Mouse (Mus musculus): Measurements from ENCODE around the gene Prkn. TPM values are rescaled to one million over a fixed set of nuclear protein-coding genes. Genes with fewer than 3 reads are reported as not detected.

Gene Prkn
- polyA plus RNA-seq, 1 experiment from 2014 or later = 1.5 TPM

DNA sequence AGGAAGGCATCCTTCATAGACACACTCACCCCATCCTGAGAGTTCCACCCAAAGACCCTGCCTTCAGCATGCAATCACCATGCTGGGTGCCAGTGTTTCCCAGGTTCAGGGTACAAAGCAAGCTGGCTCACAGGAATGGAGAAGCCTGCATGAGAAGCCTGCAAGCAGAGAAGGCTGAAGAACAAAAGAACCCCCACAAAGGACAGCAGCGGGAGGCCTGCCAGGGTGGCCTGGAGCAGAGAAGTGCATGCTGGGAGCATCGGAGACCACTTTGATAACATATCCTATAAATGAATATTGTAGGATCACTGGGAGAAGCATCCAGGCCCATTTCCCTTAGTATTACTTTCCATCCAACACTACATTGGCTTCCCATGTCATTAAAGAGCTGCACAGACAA, 692.6 kb downstream of the Prkn start:
- WGBS = 13% methylated on average over 2 of the region's 2 CpGs
- H3K4me2 ChIP-seq (ENCODE audit: low read depth, low read length, severe bottlenecking) = no peak overlapping the region
- H3K4me3 ChIP-seq (ENCODE audit: low read depth, low read length) = no peak overlapping the region
- H3K27me3 ChIP-seq (ENCODE audit: control insufficient read depth, insufficient read depth, low read length) = no peaks in the 10 kb centered on the region
- no peaks in the 10 kb centered on the region for H3K36me3 ChIP-seq (ENCODE audit: control insufficient read depth, insufficient read depth, low read length)
- ATAC-seq (replicated peaks; ENCODE audit: low FRiP score) = no peak; the same call in 1 of the 2 replicates
- no peak overlapping the region for H3K9ac ChIP-seq (ENCODE audit: low read length)
- 0 out of 2 replicates have a peak overlapping the region, but pooled peaks have one; percentile 50 for H3K27ac ChIP-seq (ENCODE audit: low read depth, low read length)
- peaks cover 19% of the 10 kb centered on the region; the same call in 1 of the 2 replicates for H3K4me1 ChIP-seq (replicated peaks; ENCODE audit: control insufficient read depth, insufficient read depth, low read length)
- H3K9me3 ChIP-seq (ENCODE audit: control insufficient read depth, low read length) = no peaks in the 10 kb centered on the region
- DNase-seq (ENCODE audit: low spot score) = no peak

DNA sequence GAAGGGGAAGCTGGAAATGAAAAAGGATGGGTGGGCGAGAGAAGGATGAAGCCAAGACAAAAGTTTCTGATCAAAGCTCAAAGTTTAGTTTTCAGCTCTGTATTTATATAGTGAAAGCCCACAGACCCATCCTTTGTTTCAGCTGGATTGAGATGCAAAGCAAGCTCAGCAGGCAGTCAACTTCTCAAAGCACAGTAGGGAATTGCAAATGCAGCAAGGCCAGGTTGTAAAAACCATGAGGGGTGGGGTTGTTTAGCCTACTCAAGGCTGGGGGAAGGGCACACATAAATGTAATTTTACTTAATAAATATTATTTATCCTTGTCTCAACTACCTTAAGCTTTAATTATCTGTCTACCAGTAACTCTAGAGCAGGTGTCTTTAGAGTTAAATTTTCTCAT, 693.7 kb downstream of the Prkn start:
- peak overlapping the region; percentile 12; the same call in 1 of the 2 replicates for H3K27ac ChIP-seq (ENCODE audit: low read depth, low read length)
- H3K4me1 ChIP-seq (replicated peaks; ENCODE audit: control insufficient read depth, insufficient read depth, low read length) = peaks cover 19% of the 10 kb centered on the region; the same call in 1 of the 2 replicates
- H3K36me3 ChIP-seq (ENCODE audit: control insufficient read depth, insufficient read depth, low read length) = no peaks in the 10 kb centered on the region
- no peak for DNase-seq (ENCODE audit: low spot score)
- no peaks in the 10 kb centered on the region for H3K27me3 ChIP-seq (ENCODE audit: control insufficient read depth, insufficient read depth, low read length)
- H3K9ac ChIP-seq (ENCODE audit: low read length) = no peak overlapping the region
- H3K9me3 ChIP-seq (ENCODE audit: control insufficient read depth, low read length) = no peaks in the 10 kb centered on the region
- WGBS = 23% methylated on average over 1 of the region's 1 CpGs
- no peak overlapping the region for H3K4me3 ChIP-seq (ENCODE audit: low read depth, low read length)
- no peak overlapping the region for H3K4me2 ChIP-seq (ENCODE audit: low read depth, low read length, severe bottlenecking)
- peak; percentile 65 for ATAC-seq (replicated peaks; ENCODE audit: low FRiP score)

DNA sequence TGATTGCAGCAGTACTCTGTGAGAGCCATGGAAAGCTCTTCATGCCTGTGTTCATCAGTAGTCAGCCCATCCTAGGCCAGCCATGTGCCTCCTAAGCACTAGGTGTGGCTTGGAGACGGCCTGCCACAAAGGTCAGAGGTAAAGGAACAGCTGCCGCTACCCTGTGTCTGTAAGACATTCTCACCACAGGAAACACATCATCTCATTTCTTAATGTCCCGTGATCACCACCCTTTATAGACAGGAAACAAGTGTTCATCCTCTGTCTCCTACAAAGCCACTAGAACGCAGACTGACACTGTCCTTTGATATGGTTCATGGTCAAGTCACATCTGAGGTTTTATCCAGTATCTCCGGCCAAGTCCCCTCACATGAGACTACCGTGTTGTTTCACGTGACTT, 698.6 kb downstream of the Prkn start:
- no peaks in the 10 kb centered on the region for H3K36me3 ChIP-seq (ENCODE audit: control insufficient read depth, insufficient read depth, low read length)
- no peak overlapping the region for H3K4me3 ChIP-seq (ENCODE audit: low read depth, low read length)
- no peak overlapping the region for H3K9ac ChIP-seq (ENCODE audit: low read length)
- H3K27ac ChIP-seq (ENCODE audit: low read depth, low read length) = no peak overlapping the region
- H3K9me3 ChIP-seq (ENCODE audit: control insufficient read depth, low read length) = no peaks in the 10 kb centered on the region
- no peak for DNase-seq (ENCODE audit: low spot score)
- H3K4me1 ChIP-seq (replicated peaks; ENCODE audit: control insufficient read depth, insufficient read depth, low read length) = peaks cover 6% of the 10 kb centered on the region; the same call in 1 of the 2 replicates
- ATAC-seq (replicated peaks; ENCODE audit: low FRiP score) = no peak
- no peak overlapping the region for H3K4me2 ChIP-seq (ENCODE audit: low read depth, low read length, severe bottlenecking)
- 94% methylated on average over 7 of the region's 7 CpGs for WGBS
- no peaks in the 10 kb centered on the region for H3K27me3 ChIP-seq (ENCODE audit: control insufficient read depth, insufficient read depth, low read length)

DNA sequence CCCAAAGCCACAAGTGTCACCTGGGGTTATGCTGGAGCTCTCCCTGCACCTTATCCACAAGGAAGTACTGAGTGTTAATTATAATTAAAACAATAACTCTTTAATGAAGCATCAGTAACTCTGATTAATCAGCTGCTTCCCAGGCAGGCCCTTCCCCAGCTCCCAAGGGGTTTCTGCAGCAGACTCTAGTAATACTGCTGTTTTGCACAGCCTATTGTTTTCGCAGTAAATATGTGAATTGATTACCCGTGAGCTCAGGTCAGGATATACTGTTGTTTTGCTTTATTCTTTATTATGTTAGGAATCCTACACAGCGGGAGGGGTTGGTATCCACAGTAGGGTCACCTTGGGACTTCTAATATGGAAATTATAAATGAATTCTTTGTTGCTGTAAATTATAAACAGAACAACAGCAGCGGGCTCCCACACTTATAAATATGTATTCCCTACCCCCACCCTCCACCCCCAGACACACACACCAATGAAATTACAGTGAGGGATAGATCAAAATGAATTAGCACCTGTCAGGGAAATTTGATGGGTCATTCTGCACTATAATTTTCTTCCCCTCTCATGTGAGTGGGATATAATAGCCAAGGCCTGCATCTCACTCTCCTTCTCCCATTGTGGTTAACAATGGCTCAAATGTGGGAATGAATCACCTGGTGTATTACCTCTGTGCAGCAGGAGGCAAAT, 701.9 kb downstream of the Prkn start:
- no peaks in the 10 kb centered on the region for H3K36me3 ChIP-seq (ENCODE audit: control insufficient read depth, insufficient read depth, low read length)
- no peaks in the 10 kb centered on the region for H3K27me3 ChIP-seq (ENCODE audit: control insufficient read depth, insufficient read depth, low read length)
- H3K9ac ChIP-seq (ENCODE audit: low read length) = no peak overlapping the region
- no peaks in the 10 kb centered on the region for H3K9me3 ChIP-seq (ENCODE audit: control insufficient read depth, low read length)
- no peaks in the 10 kb centered on the region for H3K4me1 ChIP-seq (replicated peaks; ENCODE audit: control insufficient read depth, insufficient read depth, low read length)
- WGBS = 72% methylated on average over 4 of the region's 4 CpGs
- DNase-seq (ENCODE audit: low spot score) (no peak), ATAC-seq (replicated peaks; ENCODE audit: low FRiP score) (no peak)
- H3K27ac ChIP-seq (ENCODE audit: low read depth, low read length) = no peak overlapping the region
- no peak overlapping the region for H3K4me3 ChIP-seq (ENCODE audit: low read depth, low read length)
- H3K4me2 ChIP-seq (ENCODE audit: low read depth, low read length, severe bottlenecking) = no peak overlapping the region

DNA sequence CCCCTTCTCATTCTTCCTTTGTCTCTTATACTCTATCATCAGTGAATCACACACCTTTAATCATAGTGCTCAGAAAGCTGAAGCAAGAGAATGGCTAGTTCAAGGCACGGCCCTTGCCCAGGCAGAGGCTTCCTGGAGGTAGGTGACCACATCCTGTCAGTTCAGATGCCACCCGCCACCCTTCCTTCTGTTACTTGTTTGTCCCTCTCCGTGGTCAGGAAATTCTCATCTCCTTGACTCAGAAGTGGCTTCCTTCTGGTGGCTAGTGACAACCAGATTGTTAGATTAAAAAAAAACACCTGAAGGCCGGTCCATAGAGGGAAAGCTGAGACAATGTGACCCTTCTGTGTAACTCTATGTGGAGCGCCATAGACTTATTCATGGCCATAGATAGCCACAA, 710.4 kb downstream of the Prkn start:
- no peak overlapping the region for H3K9ac ChIP-seq (ENCODE audit: low read length)
- H3K4me1 ChIP-seq (replicated peaks; ENCODE audit: control insufficient read depth, insufficient read depth, low read length) = no peaks in the 10 kb centered on the region
- no peak overlapping the region for H3K4me2 ChIP-seq (ENCODE audit: low read depth, low read length, severe bottlenecking)
- DNase-seq (ENCODE audit: low spot score) (no peak), ATAC-seq (replicated peaks; ENCODE audit: low FRiP score) (no peak)
- H3K36me3 ChIP-seq (ENCODE audit: control insufficient read depth, insufficient read depth, low read length) = no peaks in the 10 kb centered on the region
- WGBS = 88% methylated on average over 5 of the region's 5 CpGs
- no peaks in the 10 kb centered on the region for H3K27me3 ChIP-seq (ENCODE audit: control insufficient read depth, insufficient read depth, low read length)
- H3K9me3 ChIP-seq (ENCODE audit: control insufficient read depth, low read length) = no peaks in the 10 kb centered on the region
- no peak overlapping the region for H3K4me3 ChIP-seq (ENCODE audit: low read depth, low read length)
- H3K27ac ChIP-seq (ENCODE audit: low read depth, low read length) = no peak overlapping the region

DNA sequence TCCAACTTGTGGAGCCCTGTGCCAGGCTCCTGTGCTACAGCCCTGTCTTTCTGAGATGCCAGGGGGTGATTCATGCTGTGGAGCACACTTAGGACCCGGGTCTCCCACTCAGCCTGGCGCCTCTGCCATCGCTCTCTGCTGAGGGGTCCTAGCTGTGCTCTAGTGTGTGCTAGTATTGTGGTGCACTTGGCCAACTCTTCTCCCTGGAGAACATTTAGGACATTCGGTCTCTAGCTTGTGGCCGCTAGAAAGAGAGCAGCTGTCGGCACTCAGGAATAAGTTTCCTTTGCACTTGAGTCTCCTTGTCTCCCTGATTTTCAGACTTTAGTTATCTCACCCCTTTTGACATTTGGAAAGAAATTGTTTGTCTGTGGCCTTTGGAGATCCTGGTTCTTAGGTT, 725.5 kb downstream of the Prkn start:
- Histone ChIP-seq H3K4me1 (replicated peaks; ENCODE audit: control insufficient read depth, insufficient read depth, low read length) (no peaks in the 10 kb centered on the region), H3K9ac (ENCODE audit: low read length) (no peak overlapping the region), H3K36me3 (ENCODE audit: control insufficient read depth, insufficient read depth, low read length) (no peaks in the 10 kb centered on the region), H3K27me3 (ENCODE audit: control insufficient read depth, insufficient read depth, low read length) (no peaks in the 10 kb centered on the region), H3K4me3 (ENCODE audit: low read depth, low read length) (no peak overlapping the region), H3K4me2 (ENCODE audit: low read depth, low read length, severe bottlenecking) (no peak overlapping the region), H3K27ac (ENCODE audit: low read depth, low read length) (no peak overlapping the region), H3K9me3 (ENCODE audit: control insufficient read depth, low read length) (no peaks in the 10 kb centered on the region)
- whole genome bisulfite sequencing = 95% methylated on average over 6 of the region's 6 CpGs
- DNase-seq (ENCODE audit: low spot score) (no peak), ATAC-seq (replicated peaks; ENCODE audit: low FRiP score) (no peak)

DNA sequence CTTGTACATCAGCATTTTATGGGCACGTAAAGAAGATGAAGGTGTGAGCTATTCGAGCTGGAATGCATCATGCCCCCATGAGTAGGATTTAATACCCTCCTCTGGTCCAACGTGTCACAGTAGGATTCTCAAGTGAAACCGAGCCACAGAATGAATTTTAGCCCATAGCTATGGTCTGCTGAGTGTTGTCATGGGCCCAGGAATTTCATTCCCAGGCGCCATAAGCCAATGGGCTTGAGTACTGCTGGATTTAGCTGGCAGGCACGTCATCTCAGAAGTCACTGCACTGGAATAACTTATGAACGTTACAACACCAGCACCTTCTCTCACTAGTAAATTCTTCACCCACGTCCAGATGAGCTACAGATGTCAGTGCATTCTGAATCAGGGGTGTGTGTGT, 730.2 kb downstream of the Prkn start:
- Histone ChIP-seq H3K9ac (ENCODE audit: low read length) (no peak overlapping the region), H3K36me3 (ENCODE audit: control insufficient read depth, insufficient read depth, low read length) (no peaks in the 10 kb centered on the region), H3K4me3 (ENCODE audit: low read depth, low read length) (no peak overlapping the region), H3K9me3 (ENCODE audit: control insufficient read depth, low read length) (no peaks in the 10 kb centered on the region), H3K4me2 (ENCODE audit: low read depth, low read length, severe bottlenecking) (no peak overlapping the region), H3K27ac (ENCODE audit: low read depth, low read length) (no peak overlapping the region), H3K27me3 (ENCODE audit: control insufficient read depth, insufficient read depth, low read length) (no peaks in the 10 kb centered on the region), H3K4me1 (replicated peaks; ENCODE audit: control insufficient read depth, insufficient read depth, low read length) (no peaks in the 10 kb centered on the region)
- WGBS = 71% methylated on average over 8 of the region's 8 CpGs
- ATAC-seq (replicated peaks; ENCODE audit: low FRiP score) = no peak
- DNase-seq (ENCODE audit: low spot score) = no peak

DNA sequence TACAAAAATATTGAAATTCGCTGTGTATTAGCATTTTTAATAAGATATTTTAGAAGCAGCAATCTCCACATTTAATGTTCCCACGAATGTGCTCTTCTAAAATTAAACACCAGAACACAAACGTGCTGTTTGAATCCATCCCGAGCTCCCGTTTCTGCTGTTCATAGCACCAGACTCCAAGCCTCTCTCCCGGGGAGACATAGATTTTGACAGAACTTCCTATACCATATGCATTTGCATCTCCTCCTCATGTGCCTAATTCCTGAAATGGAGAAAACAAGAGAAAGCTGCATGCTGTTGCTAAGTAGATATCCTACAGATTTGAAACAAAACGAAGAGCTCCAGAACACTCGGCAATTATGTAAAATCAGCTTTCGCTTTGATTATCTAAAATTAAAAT, 733.5 kb downstream of the Prkn start:
- WGBS = 91% methylated on average over 9 of the region's 9 CpGs
- no peak for ATAC-seq (replicated peaks; ENCODE audit: low FRiP score)
- Histone ChIP-seq H3K27ac (ENCODE audit: low read depth, low read length) (no peak overlapping the region), H3K4me3 (ENCODE audit: low read depth, low read length) (no peak overlapping the region), H3K36me3 (ENCODE audit: control insufficient read depth, insufficient read depth, low read length) (no peaks in the 10 kb centered on the region), H3K9ac (ENCODE audit: low read length) (no peak overlapping the region), H3K4me1 (replicated peaks; ENCODE audit: control insufficient read depth, insufficient read depth, low read length) (no peaks in the 10 kb centered on the region), H3K27me3 (ENCODE audit: control insufficient read depth, insufficient read depth, low read length) (no peaks in the 10 kb centered on the region), H3K4me2 (ENCODE audit: low read depth, low read length, severe bottlenecking) (no peak overlapping the region), H3K9me3 (ENCODE audit: control insufficient read depth, low read length) (no peaks in the 10 kb centered on the region)
- no peak for DNase-seq (ENCODE audit: low spot score)

DNA sequence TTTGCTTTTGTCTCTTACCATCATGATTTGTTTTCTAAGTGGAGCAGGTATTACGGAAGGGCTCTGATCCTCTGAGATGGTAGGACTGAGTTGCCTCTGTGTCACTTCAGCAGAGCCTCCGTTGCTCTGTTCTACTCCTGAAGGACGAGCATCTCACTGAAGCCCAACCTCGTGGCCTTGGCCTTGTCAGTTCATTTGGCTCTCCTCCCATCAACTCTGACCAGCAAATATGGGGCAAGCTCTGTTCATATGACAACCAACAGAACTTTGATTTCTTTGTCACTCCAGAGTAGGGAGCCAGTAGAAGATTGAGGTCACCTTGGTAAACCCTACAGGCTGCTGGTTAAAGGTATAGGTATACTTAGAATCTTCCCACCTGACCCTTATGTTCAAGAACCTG, 745.3 kb downstream of the Prkn start:
- no peak overlapping the region for H3K4me3 ChIP-seq (ENCODE audit: low read depth, low read length)
- H3K9me3 ChIP-seq (ENCODE audit: control insufficient read depth, low read length) = no peaks in the 10 kb centered on the region
- no peak for DNase-seq (ENCODE audit: low spot score)
- no peaks in the 10 kb centered on the region for H3K4me1 ChIP-seq (replicated peaks; ENCODE audit: control insufficient read depth, insufficient read depth, low read length)
- H3K27me3 ChIP-seq (ENCODE audit: control insufficient read depth, insufficient read depth, low read length) = no peaks in the 10 kb centered on the region
- ATAC-seq (replicated peaks; ENCODE audit: low FRiP score) = no peak
- H3K4me2 ChIP-seq (ENCODE audit: low read depth, low read length, severe bottlenecking) = no peak overlapping the region
- no peaks in the 10 kb centered on the region for H3K36me3 ChIP-seq (ENCODE audit: control insufficient read depth, insufficient read depth, low read length)
- no peak overlapping the region for H3K9ac ChIP-seq (ENCODE audit: low read length)
- 92% methylated on average over 4 of the region's 4 CpGs for WGBS
- H3K27ac ChIP-seq (ENCODE audit: low read depth, low read length) = no peak overlapping the region
